Mouse (Mus musculus) stomach, postnatal 0 days (tissue): ENCODE measurements around the gene Commd2.

Experiments
- CTCF ChIP-seq: IDR thresholded peaks from 2 replicates; pipeline ENCODE4 v1.5.1; 2016; ENCODE audit warnings: antibody characterized with exemption, low read depth, mild to moderate bottlenecking, moderate library complexity
- EP300 ChIP-seq: optimal IDR thresholded peaks from 2 replicates; pipeline ENCODE3; 2016; ENCODE audit warnings: antibody characterized with exemption

- no peak for TF ChIP-seq CTCF
- no peak for TF ChIP-seq EP300
These were observed 48.9 kb downstream of the Commd2 start for GRCm38 (mm10) chr3:57602610-57603009.
